Mouse (Mus musculus) adrenal gland, postnatal 10 days (tissue): ENCODE results near the gene Wdr73. TPM values are rescaled to one million over a fixed set of nuclear protein-coding genes. Genes with fewer than 3 reads are reported as not detected.
A peak's percentile ranks its signal among the peaks of the same experiment; 100 is the strongest.

Experiments
- DNase-seq: peaks from one replicate; pipeline ENCODE4 v3.0.0; 2021; ENCODE audit warnings: mixed read lengths
- total RNA-seq, 2 experiments: library from RNA; stranded (reverse); gene quantifications; 2 replicates each; pipeline ENCODE4 v1.2.3; 2021

Gene Wdr73
- total RNA-seq, 2 experiments from 2014 or later: 24.9 to 27.1 TPM

DNA sequence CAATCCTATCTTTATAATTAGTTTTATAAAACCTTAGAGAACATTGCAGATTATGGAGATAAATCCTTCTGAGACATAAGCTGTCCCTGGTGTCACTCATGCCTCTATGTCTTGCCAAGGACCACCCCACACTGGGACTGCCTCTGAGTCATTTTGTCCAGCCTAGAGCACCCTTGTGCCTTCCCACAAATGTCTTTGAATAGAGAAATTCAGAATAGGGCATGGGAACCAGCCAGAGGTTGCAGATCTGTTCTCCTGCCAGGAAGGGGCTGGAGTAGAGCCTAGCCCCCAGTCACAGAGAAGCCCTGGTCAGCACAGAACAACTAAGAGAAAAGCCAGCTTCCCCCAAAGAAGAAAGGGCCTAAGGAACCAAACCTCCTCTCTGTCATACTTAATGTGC lies 45.8 kb downstream of the Wdr73 start:
- DNase-seq: no peak

DNA sequence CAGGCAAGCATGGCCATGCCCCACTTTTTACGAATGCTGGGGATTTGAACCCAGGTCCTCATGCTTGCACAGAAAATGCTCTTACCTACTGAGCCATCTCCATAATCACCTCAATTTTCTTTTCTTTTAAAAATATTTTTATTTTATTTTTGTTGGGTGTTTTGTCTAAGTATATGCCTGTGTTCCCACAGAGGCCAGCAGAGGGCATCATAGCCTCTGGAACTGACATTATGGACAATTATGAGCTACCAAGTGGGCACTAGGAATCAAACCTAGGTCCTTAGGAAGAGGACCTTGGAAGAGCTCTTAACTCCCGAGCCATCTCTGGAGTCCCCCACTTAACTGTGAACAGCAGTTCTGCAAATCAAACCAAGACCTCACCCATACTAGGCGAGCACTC lies 47.9 kb downstream of the Wdr73 start:
- no peak for DNase-seq

DNA sequence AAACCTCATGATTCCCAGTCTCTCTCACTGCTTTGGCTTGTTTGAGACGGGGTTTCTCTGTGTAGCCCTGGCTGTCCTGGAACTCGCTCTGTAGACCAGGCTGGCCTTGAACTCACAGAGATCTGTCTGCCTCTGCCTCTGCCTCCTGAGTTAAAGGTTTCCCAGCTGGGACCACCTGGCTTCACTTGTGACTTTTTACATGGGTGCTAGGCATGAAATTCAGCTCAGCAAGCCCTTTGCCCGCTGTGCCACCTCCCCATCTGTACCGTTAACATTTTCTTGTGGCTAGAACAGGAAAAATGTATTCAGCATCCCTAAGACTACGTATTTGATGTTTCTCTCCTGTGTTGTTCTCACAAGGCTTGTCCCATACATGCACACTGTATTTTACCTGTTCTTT lies 50.5 kb downstream of the Wdr73 start:
- DNase-seq: no peak

DNA sequence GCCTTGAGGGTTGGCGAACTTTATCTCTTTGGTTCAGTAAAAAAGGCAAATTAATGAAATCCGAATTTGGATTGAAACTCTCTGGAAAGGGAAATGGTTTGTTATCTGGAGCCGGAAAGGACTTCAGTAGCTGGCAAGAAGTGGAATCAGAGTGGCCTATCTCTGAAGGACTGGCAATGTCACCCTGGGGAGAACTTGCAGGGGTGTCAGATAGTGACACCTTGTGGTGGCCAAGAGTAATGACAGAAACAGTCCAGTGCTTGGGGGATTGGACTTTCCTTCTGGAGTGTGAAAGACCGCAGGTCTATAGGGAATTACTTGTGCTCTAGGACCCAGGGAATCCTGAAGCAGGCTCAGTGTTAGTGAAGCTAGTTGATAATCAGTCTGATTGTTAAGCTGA lies 51.4 kb downstream of the Wdr73 start:
- peak; percentile 64 for DNase-seq

DNA sequence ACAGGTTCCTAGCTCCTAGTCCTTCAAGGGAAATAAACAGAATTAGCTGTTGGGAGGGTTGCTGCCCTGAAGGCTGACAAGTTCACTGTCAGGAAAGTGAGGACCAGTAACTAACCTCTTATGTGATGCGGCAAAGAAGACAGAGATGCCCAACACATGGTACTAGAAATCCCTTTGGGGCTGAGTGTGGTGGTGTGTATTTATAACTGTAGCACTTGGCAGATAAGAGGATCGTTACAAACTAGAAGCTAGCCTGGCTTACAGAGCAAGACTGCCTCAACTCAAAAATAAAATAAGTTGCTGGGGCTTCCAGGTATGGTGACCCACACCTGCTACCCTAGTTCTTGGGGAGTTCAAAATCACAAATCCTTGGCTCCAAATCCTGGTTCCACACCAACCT lies 51.8 kb downstream of the Wdr73 start:
- DNase-seq: no peak

DNA sequence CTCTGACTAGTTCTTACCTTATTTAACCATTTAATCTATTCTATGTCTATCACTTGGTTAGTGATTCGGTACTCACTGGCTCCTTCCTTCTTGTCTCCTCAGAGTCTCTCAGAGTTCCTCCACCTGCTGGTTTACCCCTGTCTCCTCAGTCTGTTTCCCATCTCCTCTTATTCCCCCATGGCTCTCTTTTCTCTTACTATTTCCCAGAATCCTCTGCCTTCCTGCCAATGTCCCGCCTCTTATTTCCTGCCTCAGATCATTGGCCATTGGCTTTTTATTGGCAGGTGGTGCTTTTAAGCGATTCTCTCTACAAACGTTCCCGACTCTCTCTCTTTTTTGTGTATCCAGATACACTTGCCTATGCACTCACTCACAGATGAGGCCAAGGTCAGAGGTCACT lies 54.4 kb downstream of the Wdr73 start:
- no peak for DNase-seq

DNA sequence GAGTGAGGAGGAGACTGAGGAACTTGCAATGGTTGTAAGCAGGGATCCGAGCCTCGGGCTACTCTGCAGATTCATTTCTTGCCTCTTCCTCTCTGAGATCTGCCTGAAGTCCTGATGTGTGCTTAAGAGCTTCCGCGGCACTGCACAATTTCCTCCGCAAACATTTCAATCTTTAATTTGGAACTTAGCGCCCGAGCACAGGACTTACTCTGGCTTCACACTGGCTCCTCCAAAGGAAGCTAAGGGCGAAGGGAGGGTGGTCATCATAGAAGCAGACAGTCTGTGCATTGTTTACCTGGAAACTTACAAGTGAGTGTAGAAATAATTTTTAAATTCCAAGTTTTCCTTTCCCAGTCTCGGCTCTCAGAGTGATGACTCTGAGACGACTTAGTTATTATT lies 54.8 kb downstream of the Wdr73 start:
- DNase-seq: no peak

DNA sequence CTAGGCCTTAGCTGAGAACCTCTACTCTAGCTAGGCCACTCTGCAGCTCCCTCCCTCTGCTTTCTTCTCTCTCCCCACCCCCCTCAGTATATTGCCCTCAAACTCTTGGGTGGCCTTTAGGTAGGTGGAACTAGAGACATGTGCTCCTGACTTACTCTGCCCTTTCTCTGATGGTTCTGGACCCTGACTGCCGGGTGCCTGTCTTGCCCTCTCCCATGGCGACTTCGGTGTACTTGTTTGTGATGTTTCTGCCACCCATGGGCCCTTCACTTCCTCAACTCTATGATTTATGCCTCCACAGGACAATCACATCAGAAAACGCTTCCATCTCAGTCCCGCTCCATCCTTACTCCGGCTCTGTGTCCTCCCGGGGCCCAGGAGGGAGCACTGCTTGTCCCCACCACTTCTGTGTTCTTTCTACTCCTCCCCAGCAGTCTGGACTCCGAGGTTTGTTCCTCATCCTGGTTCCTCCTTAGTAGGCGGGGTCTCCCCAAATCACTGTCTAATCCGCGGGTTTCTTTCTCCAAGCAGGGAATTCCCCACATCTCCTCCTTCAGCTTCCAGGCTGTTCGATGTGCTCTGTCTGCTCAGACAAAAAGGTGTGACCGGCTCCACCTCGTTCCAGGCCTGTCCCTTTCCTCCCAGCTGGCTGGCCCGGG lies 55.3 kb downstream of the Wdr73 start:
- DNase-seq: no peak

DNA sequence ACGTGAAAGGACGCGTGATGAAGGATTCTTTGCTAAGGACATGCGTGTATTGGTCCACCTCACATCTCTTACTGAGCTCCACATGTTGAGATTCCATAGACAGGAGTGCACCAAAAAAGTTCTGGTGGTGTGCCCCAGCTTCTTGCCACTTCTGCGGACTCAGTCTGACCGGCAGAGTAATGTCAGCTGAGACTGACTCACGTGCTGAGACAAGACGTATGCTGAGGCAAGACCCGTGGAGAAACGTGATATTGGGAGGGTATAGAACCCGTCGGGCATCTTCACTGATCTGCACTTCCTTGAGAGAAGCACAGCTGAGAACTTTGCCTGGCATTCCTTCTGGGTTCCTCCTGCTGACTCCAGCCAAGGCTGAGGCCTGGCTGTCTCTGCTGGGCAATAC lies 56.4 kb downstream of the Wdr73 start:
- DNase-seq: no peak

DNA sequence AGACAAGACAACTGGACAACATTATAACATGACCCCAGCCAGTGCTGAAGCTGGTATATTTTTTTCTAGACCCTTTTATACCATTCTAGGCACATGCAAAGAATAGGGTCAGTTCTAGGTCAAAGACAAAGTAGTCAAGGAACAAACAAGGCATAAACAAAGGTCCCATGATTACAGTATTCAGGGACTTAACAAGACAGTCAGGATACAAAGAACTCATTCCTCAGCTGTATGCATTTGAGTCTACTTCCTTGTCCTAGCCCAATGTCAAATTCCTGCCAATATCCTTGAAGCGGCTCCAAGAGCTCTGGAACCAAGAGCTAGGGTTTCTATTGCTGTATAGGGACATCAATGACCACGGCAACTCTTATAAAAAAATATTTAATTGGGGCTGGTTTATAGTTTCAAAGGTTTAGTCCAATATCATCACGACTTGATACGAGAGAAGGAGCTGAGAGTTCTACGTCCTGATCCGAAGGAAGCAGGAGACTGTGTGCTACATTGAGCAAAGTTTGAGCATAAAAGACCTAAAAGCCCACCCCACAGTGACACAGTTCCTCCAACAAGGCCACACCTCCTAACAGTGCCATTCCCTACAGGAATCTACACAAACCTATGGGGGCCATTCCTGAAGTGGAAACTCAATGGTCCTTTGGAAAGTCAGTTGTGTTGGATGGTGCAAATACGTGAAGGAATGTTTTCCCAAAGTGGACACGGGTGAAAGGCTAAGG lies 57.0 kb downstream of the Wdr73 start:
- no peak for DNase-seq

DNA sequence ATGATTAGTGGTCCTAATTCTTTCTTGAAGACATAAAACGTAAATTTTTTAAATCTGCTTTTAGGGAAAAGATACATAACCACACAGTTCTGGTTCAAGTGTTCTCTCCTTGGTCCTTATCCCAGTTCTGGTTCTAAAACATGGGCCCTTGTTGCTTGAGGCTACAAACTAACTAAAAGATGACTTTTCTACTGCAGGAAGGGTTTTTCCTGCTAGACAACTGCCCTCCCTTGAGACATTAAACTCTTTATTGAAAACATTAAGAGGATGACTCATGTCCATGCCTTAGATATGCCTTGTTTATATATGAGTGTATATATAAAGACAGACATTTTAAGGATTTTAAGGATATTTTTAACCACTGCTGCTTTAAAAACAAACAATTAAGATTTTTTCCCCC lies 57.9 kb downstream of the Wdr73 start:
- DNase-seq: no peak

DNA sequence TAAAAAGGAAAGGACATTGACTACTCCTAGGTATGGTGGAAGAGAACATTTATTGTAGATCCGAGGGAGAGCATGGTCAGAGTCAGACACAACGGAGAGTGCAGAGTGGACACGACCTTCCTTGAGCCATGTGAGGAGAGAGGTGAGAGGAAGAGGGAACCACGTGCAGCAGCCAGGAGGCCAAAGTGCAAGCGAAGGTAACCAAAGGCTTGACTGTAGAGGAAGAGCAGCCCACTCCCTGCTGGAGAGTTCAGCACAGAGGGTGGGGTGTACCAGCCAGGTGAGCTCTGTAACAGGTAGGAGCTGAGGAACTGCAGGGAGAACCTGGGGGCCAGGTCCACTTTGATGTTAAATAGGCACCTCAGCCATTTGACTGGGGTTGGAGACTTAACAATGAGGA lies 58.9 kb downstream of the Wdr73 start:
- no peak for DNase-seq

DNA sequence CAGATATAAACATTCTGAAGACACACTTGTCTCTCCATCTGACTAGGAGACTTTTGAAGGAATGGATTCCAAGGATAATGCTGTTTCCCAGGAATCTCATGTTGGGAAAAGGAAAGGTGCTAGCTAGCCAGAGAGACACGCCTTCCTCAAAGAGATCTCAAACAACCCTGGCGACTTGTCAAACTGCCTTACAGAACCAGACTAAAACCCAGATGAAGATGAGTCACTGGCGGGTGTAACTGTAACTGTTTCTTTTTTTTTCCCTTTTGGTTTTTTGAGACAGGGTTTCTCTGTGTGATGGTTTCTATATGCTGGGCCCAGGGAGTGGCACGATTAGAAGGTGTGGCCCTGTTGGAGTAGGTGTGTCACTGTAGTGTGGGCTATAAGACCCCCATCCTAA lies 60.1 kb downstream of the Wdr73 start:
- DNase-seq: no peak

Other genes with a start within 250 kb of the Wdr73 start
- gene Crtc3, start 212.4 kb downstream of the Wdr73 start, total RNA-seq: 10 to 100 TPM; 19.0 to 26.8 TPM
- 10 to 100 TPM; 76.2 to 86.8 TPM for gene Iqgap1, start 75.3 kb downstream of the Wdr73 start, total RNA-seq
- gene Zscan2, start 40.3 kb downstream of the Wdr73 start, total RNA-seq: 1 to 10 TPM; 6.5 to 6.8 TPM
- gene Nmb, start 3.8 kb upstream of the Wdr73 start, total RNA-seq: 1 to 10 TPM; 4.0 to 4.7 TPM
- 100 to 1,000 TPM; 113 to 124 TPM for gene Sec11a, start 46.5 kb upstream of the Wdr73 start, total RNA-seq
- 10 to 100 TPM; 26.2 to 29.3 TPM for gene Zfp592, start 92.4 kb upstream of the Wdr73 start, total RNA-seq
- gene Alpk3, start 156.3 kb upstream of the Wdr73 start, total RNA-seq: 10 to 100 TPM in 1 of 2 experiments, 1 to 10 TPM in 1; 3.1 to 12.0 TPM
- gene Slc28a1, start 213.5 kb upstream of the Wdr73 start, total RNA-seq: under 1 TPM; 0.58 to 0.66 TPM